Mouse (Mus musculus): Measurements from ENCODE around the gene Bicral.

Bicral gene

GRCm38 (mm10) chr17:46889450-46890084 is 31.3 kb upstream of the Bicral start:
- peaks cover 76% of the 10 kb centered on the region for H3K4me1 ChIP-seq (replicated peaks; ENCODE audit: low read depth, low read length)
- TF ChIP-seq POU5F1 (IDR thresholded peaks at IDR 0.05; ENCODE audit: borderline replicate concordance, low read length) (no peak), NANOG (IDR thresholded peaks at IDR 0.05; ENCODE audit: borderline replicate concordance, low read length) (no peak), CTCF (conservative IDR thresholded peaks at IDR 0.05; ENCODE audit: low read length) (no peak)
- no peaks in the 10 kb centered on the region for H3K27me3 ChIP-seq (ENCODE audit: insufficient read depth, low read length)

GRCm38 (mm10) chr17:46888511-46889212 is 30.4 kb upstream of the Bicral start:
- Histone ChIP-seq H3K27me3 (ENCODE audit: insufficient read depth, low read length) (no peaks in the 10 kb centered on the region), H3K4me3 (replicated peaks; ENCODE audit: low read length) (peak overlapping the region; percentile 92), H3K9me3 (ENCODE audit: low read length) (no peaks in the 10 kb centered on the region), H3K4me1 (replicated peaks; ENCODE audit: low read depth, low read length) (peaks cover 79% of the 10 kb centered on the region), H3K36me3 (ENCODE audit: insufficient read depth, low read length) (peaks cover 27% of the 10 kb centered on the region)
- TF ChIP-seq POU5F1 (IDR thresholded peaks at IDR 0.05; ENCODE audit: borderline replicate concordance, low read length) (no peak), CTCF (conservative IDR thresholded peaks at IDR 0.05; ENCODE audit: low read length) (peak; percentile 60)

More at GRCm38 (mm10) chr17:46889450-46890084, 31.3 kb upstream of the Bicral start:
- H3K36me3 ChIP-seq (ENCODE audit: insufficient read depth, low read length) = peaks cover 30% of the 10 kb centered on the region
- H3K9me3 ChIP-seq (ENCODE audit: low read length) = no peaks in the 10 kb centered on the region
- H3K4me3 ChIP-seq (replicated peaks; ENCODE audit: low read length) = peak overlapping the region; percentile 92

- Histone ChIP-seq H3K4me3 (replicated peaks; ENCODE audit: low read length) (peak overlapping the region; percentile 35), H3K4me1 (replicated peaks; ENCODE audit: low read depth, low read length) (peaks cover 78% of the 10 kb centered on the region), H3K9me3 (ENCODE audit: low read length) (no peaks in the 10 kb centered on the region), H3K36me3 (ENCODE audit: insufficient read depth, low read length) (peaks cover 3% of the 10 kb centered on the region), H3K27me3 (ENCODE audit: insufficient read depth, low read length) (no peaks in the 10 kb centered on the region)
- TF ChIP-seq CTCF (conservative IDR thresholded peaks at IDR 0.05; ENCODE audit: low read length) (no peak), POU5F1 (IDR thresholded peaks at IDR 0.05; ENCODE audit: borderline replicate concordance, low read length) (no peak), NANOG (IDR thresholded peaks at IDR 0.05; ENCODE audit: borderline replicate concordance, low read length) (no peak)
Observed at GRCm38 (mm10) chr17:46885910-46886643, 27.8 kb upstream of the Bicral start.

GRCm38 (mm10) chr17:46885218-46885909 is 27.1 kb upstream of the Bicral start:
- no peaks in the 10 kb centered on the region for H3K9me3 ChIP-seq (ENCODE audit: low read length)
- no peak for TF ChIP-seq NANOG (IDR thresholded peaks at IDR 0.05; ENCODE audit: borderline replicate concordance, low read length)
- TF ChIP-seq POU5F1 (IDR thresholded peaks at IDR 0.05; ENCODE audit: borderline replicate concordance, low read length) = no peak
- TF ChIP-seq CTCF (conservative IDR thresholded peaks at IDR 0.05; ENCODE audit: low read length) = no peak

GRCm38 (mm10) chr17:46884766-46885165 is 26.5 kb upstream of the Bicral start:
- no peak overlapping the region for H3K4me3 ChIP-seq (replicated peaks; ENCODE audit: low read length)
- peaks cover 77% of the 10 kb centered on the region for H3K4me1 ChIP-seq (replicated peaks; ENCODE audit: low read depth, low read length)
- H3K27me3 ChIP-seq (ENCODE audit: insufficient read depth, low read length) = no peaks in the 10 kb centered on the region
- TF ChIP-seq CTCF (conservative IDR thresholded peaks at IDR 0.05; ENCODE audit: low read length) (no peak), NANOG (IDR thresholded peaks at IDR 0.05; ENCODE audit: borderline replicate concordance, low read length) (no peak), POU5F1 (IDR thresholded peaks at IDR 0.05; ENCODE audit: borderline replicate concordance, low read length) (no peak)
- peaks cover 4% of the 10 kb centered on the region for H3K36me3 ChIP-seq (ENCODE audit: insufficient read depth, low read length)
- no peaks in the 10 kb centered on the region for H3K9me3 ChIP-seq (ENCODE audit: low read length)

More at GRCm38 (mm10) chr17:46885218-46885909, 27.1 kb upstream of the Bicral start:
- peaks cover 77% of the 10 kb centered on the region for H3K4me1 ChIP-seq (replicated peaks; ENCODE audit: low read depth, low read length)
- peak overlapping the region; percentile 35; the same call in 1 of the 2 replicates for H3K4me3 ChIP-seq (replicated peaks; ENCODE audit: low read length)
- H3K27me3 ChIP-seq (ENCODE audit: insufficient read depth, low read length) = no peaks in the 10 kb centered on the region
- H3K36me3 ChIP-seq (ENCODE audit: insufficient read depth, low read length) = peaks cover 3% of the 10 kb centered on the region

- Histone ChIP-seq H3K9me3 (ENCODE audit: low read length) (no peaks in the 10 kb centered on the region), H3K4me3 (replicated peaks; ENCODE audit: low read length) (peak overlapping the region; percentile 17; the same call in 1 of the 2 replicates), H3K4me1 (replicated peaks; ENCODE audit: low read depth, low read length) (peaks cover 76% of the 10 kb centered on the region), H3K27me3 (ENCODE audit: insufficient read depth, low read length) (no peaks in the 10 kb centered on the region), H3K36me3 (ENCODE audit: insufficient read depth, low read length) (peaks cover 5% of the 10 kb centered on the region)
- no peak for TF ChIP-seq NANOG (IDR thresholded peaks at IDR 0.05; ENCODE audit: borderline replicate concordance, low read length)
- no peak for TF ChIP-seq CTCF (conservative IDR thresholded peaks at IDR 0.05; ENCODE audit: low read length)
- TF ChIP-seq POU5F1 (IDR thresholded peaks at IDR 0.05; ENCODE audit: borderline replicate concordance, low read length) = no peak
Observed at GRCm38 (mm10) chr17:46883107-46883506, 24.8 kb upstream of the Bicral start.

- Histone ChIP-seq H3K9me3 (ENCODE audit: low read length) (no peaks in the 10 kb centered on the region), H3K4me1 (replicated peaks; ENCODE audit: low read depth, low read length) (peaks cover 76% of the 10 kb centered on the region), H3K27me3 (ENCODE audit: insufficient read depth, low read length) (no peaks in the 10 kb centered on the region), H3K36me3 (ENCODE audit: insufficient read depth, low read length) (peaks cover 2% of the 10 kb centered on the region; the same call in 1 of the 2 replicates), H3K4me3 (replicated peaks; ENCODE audit: low read length) (no peak overlapping the region)
- TF ChIP-seq POU5F1 (IDR thresholded peaks at IDR 0.05; ENCODE audit: borderline replicate concordance, low read length) (no peak), CTCF (conservative IDR thresholded peaks at IDR 0.05; ENCODE audit: low read length) (no peak), NANOG (IDR thresholded peaks at IDR 0.05; ENCODE audit: borderline replicate concordance, low read length) (no peak)
Observed at GRCm38 (mm10) chr17:46881728-46882127, 23.4 kb upstream of the Bicral start.
